ENCODE assay signal across 16 mouse cellular contexts in genomic region chr12:99260171-99260570, GRCm38 (mm10).
DNase-seq lines count a peak whose midpoint lies in the region; ATAC-seq and TF ChIP-seq lines count a peak whose summit lies in the region.
"Had no signal": no experiment of that assay in that cellular context is flagged by ENCODE, and none has a peak within 500 bp of the region (broad histone marks: within the 10 kb centered on the region; RNA-seq: fewer than 3 reads in every experiment).

No protein-coding gene starts in this region.

- TF ChIP-seq CTCF in left cerebral cortex, adult 2 months (IDR thresholded peaks at IDR 0.05): no peak

- H3K27ac ChIP-seq in heart, embryonic 13.5 days (replicated peaks): peak overlapping the region; percentile 13; the same call in 1 of the 2 replicates
- H3K27ac ChIP-seq in heart, embryonic 12.5 days (ENCODE audit: poor library complexity, severe bottlenecking): no peak overlapping the region
- H3K27ac ChIP-seq in lung, embryonic 16.5 days (ENCODE audit: low read length): peak overlapping the region; percentile 21; the same call in 1 of the 2 replicates
- no peak overlapping the region for H3K27ac ChIP-seq in embryonic facial prominence, embryonic 14.5 days (replicated peaks; ENCODE audit: low read depth, low read length)
- no peak overlapping the region for H3K27ac ChIP-seq in left cerebral cortex, adult 2 months
- H3K27ac ChIP-seq: embryonic facial prominence, embryonic 12.5 days; hindbrain, embryonic 15.5 days; limb, embryonic 13.5 days; midbrain, embryonic 12.5 days had no signal

- intact Hi-C loops in left cerebral cortex, adult 2 months (cut with DNase I): no loop called here

- H3K27me3 ChIP-seq in heart, embryonic 13.5 days (replicated peaks): no peaks in the 10 kb centered on the region
- no peaks in the 10 kb centered on the region for H3K27me3 ChIP-seq in heart, embryonic 12.5 days (replicated peaks)
- no peaks in the 10 kb centered on the region for H3K27me3 ChIP-seq in lung, embryonic 16.5 days (ENCODE audit: control insufficient read depth, insufficient read depth, low read depth, low read length)
- H3K27me3 ChIP-seq in embryonic facial prominence, embryonic 14.5 days (replicated peaks; ENCODE audit: control insufficient read depth, insufficient read depth, low read length): no peaks in the 10 kb centered on the region
- H3K27me3 ChIP-seq: embryonic facial prominence, embryonic 12.5 days; hindbrain, embryonic 15.5 days; limb, embryonic 13.5 days; midbrain, embryonic 12.5 days had no signal

- H3K4me1 ChIP-seq in heart, embryonic 13.5 days: peaks cover 82% of the 10 kb centered on the region
- peaks cover 74% of the 10 kb centered on the region for H3K4me1 ChIP-seq in heart, embryonic 12.5 days (replicated peaks)
- peaks cover 36% of the 10 kb centered on the region for H3K4me1 ChIP-seq in lung, embryonic 16.5 days (replicated peaks; ENCODE audit: control insufficient read depth, insufficient read depth, low read length)
- H3K4me1 ChIP-seq in embryonic facial prominence, embryonic 14.5 days (ENCODE audit: control insufficient read depth, insufficient read depth, low read length): peaks cover 26% of the 10 kb centered on the region

- DNase-seq in lung, postnatal 25 days (ENCODE audit: low spot score): no peak
- peak; percentile 69 for DNase-seq in embryonic facial prominence, embryonic 14.5 days (ENCODE audit: low spot score)
- DNase-seq in lung, postnatal 36 days: peak; percentile 30
- no peak for DNase-seq in gastrocnemius, postnatal 4 days (ENCODE audit: low spot score in 2 of 2)
- DNase-seq in left cerebral cortex, adult 2 months (ENCODE audit: extremely low spot score in 1 of 2, low spot score in 2 of 2): no peak
- DNase-seq: cerebellum, postnatal 36 days; gastrocnemius, postnatal 14 days; liver, postnatal 0 days had no signal

- H3K9ac ChIP-seq in heart, embryonic 13.5 days: no peak overlapping the region
- no peak overlapping the region for H3K9ac ChIP-seq in heart, embryonic 12.5 days
- H3K9ac ChIP-seq in lung, embryonic 16.5 days (ENCODE audit: low read length): no peak overlapping the region
- no peak overlapping the region for H3K9ac ChIP-seq in embryonic facial prominence, embryonic 14.5 days (ENCODE audit: low read depth, low read length)
- H3K9ac ChIP-seq: embryonic facial prominence, embryonic 12.5 days; hindbrain, embryonic 15.5 days; limb, embryonic 13.5 days; liver, postnatal 0 days; midbrain, embryonic 12.5 days had no signal

- H3K9me3 ChIP-seq in heart, embryonic 13.5 days: no peaks in the 10 kb centered on the region
- no peaks in the 10 kb centered on the region for H3K9me3 ChIP-seq in heart, embryonic 12.5 days (replicated peaks)
- peaks cover 2% of the 10 kb centered on the region; the same call in 1 of the 2 replicates for H3K9me3 ChIP-seq in lung, embryonic 16.5 days (ENCODE audit: control insufficient read depth, low read length)
- H3K9me3 ChIP-seq in embryonic facial prominence, embryonic 14.5 days (ENCODE audit: control insufficient read depth, low read length): no peaks in the 10 kb centered on the region
- H3K9me3 ChIP-seq: embryonic facial prominence, embryonic 12.5 days; hindbrain, embryonic 15.5 days; limb, embryonic 13.5 days; midbrain, embryonic 12.5 days had no signal

- H3K4me2 ChIP-seq in heart, embryonic 13.5 days: no peak overlapping the region
- no peak overlapping the region for H3K4me2 ChIP-seq in heart, embryonic 12.5 days
- no peak overlapping the region for H3K4me2 ChIP-seq in lung, embryonic 16.5 days (ENCODE audit: low read depth, low read length)
- H3K4me2 ChIP-seq in embryonic facial prominence, embryonic 14.5 days (ENCODE audit: low read depth, low read length): no peak overlapping the region
- H3K4me2 ChIP-seq: embryonic facial prominence, embryonic 12.5 days; hindbrain, embryonic 15.5 days; limb, embryonic 13.5 days; midbrain, embryonic 12.5 days had no signal

- H3K4me3 ChIP-seq in heart, embryonic 13.5 days: no peak overlapping the region
- no peak overlapping the region for H3K4me3 ChIP-seq in heart, embryonic 12.5 days
- H3K4me3 ChIP-seq in lung, embryonic 16.5 days (ENCODE audit: low read length): no peak overlapping the region
- no peak overlapping the region for H3K4me3 ChIP-seq in embryonic facial prominence, embryonic 14.5 days (ENCODE audit: low read depth, low read length)
- no peak overlapping the region for H3K4me3 ChIP-seq in left cerebral cortex, adult 2 months
- H3K4me3 ChIP-seq: embryonic facial prominence, embryonic 12.5 days; hindbrain, embryonic 15.5 days; limb, embryonic 13.5 days; midbrain, embryonic 12.5 days had no signal

- ATAC-seq in heart, embryonic 13.5 days (ENCODE audit: extremely low read depth, insufficient number of reproducible peaks, low FRiP score, low TSS enrichment): no peak
- ATAC-seq in heart, embryonic 12.5 days (ENCODE audit: insufficient number of reproducible peaks, low FRiP score): no peak
- peak; percentile 43 for ATAC-seq in lung, embryonic 16.5 days (ENCODE audit: low read depth)
- no peak for ATAC-seq in embryonic facial prominence, embryonic 14.5 days (ENCODE audit: low read depth)
- ATAC-seq: forebrain, embryonic 16.5 days; liver, postnatal 0 days had no signal

- 68% methylated on average over 10 of the region's 10 CpGs for WGBS in heart, embryonic 13.5 days
- WGBS in heart, embryonic 12.5 days: 66% methylated on average over 10 of the region's 10 CpGs
- WGBS in lung, embryonic 16.5 days: 42% methylated on average over 10 of the region's 10 CpGs
- 44% methylated on average over 10 of the region's 10 CpGs for WGBS in embryonic facial prominence, embryonic 14.5 days

- H3K36me3 ChIP-seq in heart, embryonic 13.5 days: peaks cover 3% of the 10 kb centered on the region; the same call in 1 of the 2 replicates
- no peaks in the 10 kb centered on the region for H3K36me3 ChIP-seq in heart, embryonic 12.5 days
- H3K36me3 ChIP-seq in lung, embryonic 16.5 days (ENCODE audit: control insufficient read depth, insufficient read depth, low read length): no peaks in the 10 kb centered on the region
- H3K36me3 ChIP-seq in embryonic facial prominence, embryonic 14.5 days (ENCODE audit: control insufficient read depth, insufficient read depth, low read length): no peaks in the 10 kb centered on the region
- H3K36me3 ChIP-seq: embryonic facial prominence, embryonic 12.5 days; hindbrain, embryonic 15.5 days; midbrain, embryonic 12.5 days had no signal

Comparison
In these comparisons a context has a peak if more than half of its experiments do, and no peak if none do; other contexts are left out.
1. H3K27ac ChIP-seq: peak in heart, embryonic 13.5 days (single experiment) and lung, embryonic 16.5 days (single experiment); none in heart, embryonic 12.5 days (single experiment), embryonic facial prominence, embryonic 14.5 days (single experiment) and left cerebral cortex, adult 2 months (single experiment).
2. DNase-seq: peak in embryonic facial prominence, embryonic 14.5 days (single experiment) and lung, postnatal 36 days (single experiment); none in lung, postnatal 25 days (single experiment), gastrocnemius, postnatal 4 days (0 of 2) and left cerebral cortex, adult 2 months (0 of 2).